Mouse (Mus musculus) bone marrow macrophage, adult 2 months (primary cell): ENCODE measurements at regions not wholly inside any gene's neighbourhood (a gene's known extent, or its start where the extent isn't known, plus 50 kb on each side); places are given as distances from the start of the nearest gene placed in this dataset.

Experiments used
- H3K27ac ChIP-seq: 2 replicates; pipeline ENCODE4 v1.5.1; 2012; ENCODE audit warnings: low read depth, low read length; ENCODE audit not compliant: insufficient read depth
- H3K4me1 ChIP-seq: 2 replicates; pipeline ENCODE4 v1.6.1; 2012; ENCODE audit warnings: low read length; ENCODE audit not compliant: control insufficient read depth, insufficient read depth
- H3K4me3 ChIP-seq: 2 replicates; pipeline ENCODE4 v1.5.1; 2012; ENCODE audit warnings: mild to moderate bottlenecking, low read length, moderate library complexity; ENCODE audit not compliant: insufficient read depth
- CTCF ChIP-seq: IDR thresholded peaks from 2 replicates; pipeline ENCODE4 v1.5.1; 2012; ENCODE audit warnings: low read depth, mild to moderate bottlenecking, low read length, moderate library complexity
- POLR2A ChIP-seq: IDR thresholded peaks from 2 replicates; pipeline ENCODE4 v1.6.1; 2012; ENCODE audit warnings: mild to moderate bottlenecking, low read depth, low read length, borderline replicate concordance

GRCm38 (mm10) chr12:71563219-71563618, 253.5 kb downstream of the Dact1 start:
- no peak overlapping the region for H3K27ac ChIP-seq
- no peak overlapping the region for H3K4me3 ChIP-seq
- TF ChIP-seq POLR2A (no peak), CTCF (no peak)
- H3K4me1 ChIP-seq = peaks cover 6% of the 10 kb centered on the region

GRCm38 (mm10) chr12:71566371-71566770, 256.7 kb downstream of the Dact1 start:
- H3K4me1 ChIP-seq = peaks cover 7% of the 10 kb centered on the region
- no peak overlapping the region for H3K27ac ChIP-seq
- H3K4me3 ChIP-seq = no peak overlapping the region
- TF ChIP-seq CTCF (no peak), POLR2A (no peak)

GRCm38 (mm10) chr12:71568251-71568650, 258.6 kb downstream of the Dact1 start:
- no peak overlapping the region for H3K4me3 ChIP-seq
- no peak overlapping the region for H3K27ac ChIP-seq
- H3K4me1 ChIP-seq = peaks cover 7% of the 10 kb centered on the region
- TF ChIP-seq CTCF = no peak
- no peak for TF ChIP-seq POLR2A

- Histone ChIP-seq H3K4me1 (peaks cover 7% of the 10 kb centered on the region), H3K27ac (no peak overlapping the region), H3K4me3 (no peak overlapping the region)
- TF ChIP-seq POLR2A = no peak
- TF ChIP-seq CTCF = no peak
Observed at GRCm38 (mm10) chr12:71568880-71569390, 259.3 kb downstream of the Dact1 start.

GRCm38 (mm10) chr12:71569662-71570061, 260.0 kb downstream of the Dact1 start:
- Histone ChIP-seq H3K4me3 (no peak overlapping the region), H3K27ac (no peak overlapping the region), H3K4me1 (peaks cover 7% of the 10 kb centered on the region)
- TF ChIP-seq POLR2A (no peak), CTCF (no peak)

GRCm38 (mm10) chr12:71570116-71570515, 260.4 kb downstream of the Dact1 start:
- no peak for TF ChIP-seq CTCF
- no peak for TF ChIP-seq POLR2A

GRCm38 (mm10) chr12:71572833-71573446, 257.9 kb upstream of the Daam1 start:
- H3K27ac ChIP-seq = no peak overlapping the region
- H3K4me1 ChIP-seq = peaks cover 5% of the 10 kb centered on the region
- TF ChIP-seq CTCF = no peak
- no peak for TF ChIP-seq POLR2A
- no peak overlapping the region for H3K4me3 ChIP-seq

More at GRCm38 (mm10) chr12:71570116-71570515, 260.4 kb downstream of the Dact1 start:
- Histone ChIP-seq H3K4me1 (peaks cover 7% of the 10 kb centered on the region), H3K27ac (no peak overlapping the region), H3K4me3 (no peak overlapping the region)

GRCm38 (mm10) chr12:71573456-71573855, 257.4 kb upstream of the Daam1 start:
- TF ChIP-seq POLR2A (no peak), CTCF (no peak)
- no peak overlapping the region for H3K27ac ChIP-seq
- H3K4me3 ChIP-seq = no peak overlapping the region
- H3K4me1 ChIP-seq = peaks cover 2% of the 10 kb centered on the region

GRCm38 (mm10) chr12:71574685-71575084, 256.2 kb upstream of the Daam1 start:
- no peak overlapping the region for H3K27ac ChIP-seq

GRCm38 (mm10) chr12:71577349-71577748, 253.5 kb upstream of the Daam1 start:
- TF ChIP-seq CTCF (peak; percentile 21; the same call in 1 of the 2 replicates), POLR2A (no peak)
- H3K4me1 ChIP-seq = no peaks in the 10 kb centered on the region
- H3K4me3 ChIP-seq = peak overlapping the region; percentile 67
- no peak overlapping the region for H3K27ac ChIP-seq

More at GRCm38 (mm10) chr12:71574685-71575084, 256.2 kb upstream of the Daam1 start:
- Histone ChIP-seq H3K4me1 (no peaks in the 10 kb centered on the region), H3K4me3 (no peak overlapping the region)
- TF ChIP-seq CTCF = no peak
- TF ChIP-seq POLR2A = no peak

- no peaks in the 10 kb centered on the region for H3K4me1 ChIP-seq
- TF ChIP-seq POLR2A (no peak), CTCF (no peak)
- H3K4me3 ChIP-seq = no peak overlapping the region
- no peak overlapping the region for H3K27ac ChIP-seq
Observed at GRCm38 (mm10) chr12:71578006-71578405, 252.9 kb upstream of the Daam1 start.
